Mouse (Mus musculus) left cerebral cortex, adult 18-20 months (tissue): ENCODE measurements at regions not wholly inside any gene's neighbourhood (a gene's known extent, or its start where the extent isn't known, plus 50 kb on each side); places are given as distances from the start of the nearest gene placed in this dataset.

ENCODE experiments used
- DNase-seq, 2 experiments: peaks; one replicate each; pipeline ENCODE4 v3.0.0; 2021 to 2022; ENCODE audit warnings: low spot score in 2 of 2, mixed read lengths in 1 of 2

- no peak for DNase-seq
Observed at GRCm38 (mm10) chr1:128469054-128469453, 51.9 kb upstream of the Dars start.
